Mouse (Mus musculus): ENCODE measurements around the gene Slc2a1. TPM values are rescaled to one million over a fixed set of nuclear protein-coding genes. Genes with fewer than 3 reads are reported as not detected.

Gene Slc2a1
- 54.3 TPM for polyA plus RNA-seq (2017; shearing (Covaris generic))

GRCm38 (mm10) chr4:119108495-119109408 is at the start of gene Slc2a1:
Gene Slc2a1, plus strand, starts transcription at chr4:119108711.

GRCm38 (mm10) chr4:119173851-119174453 is 65.4 kb downstream of the Slc2a1 start, which contains the start of gene Zfp691:
Gene Zfp691, minus strand, starts transcription at chr4:119174195.

Other genes with a start within 250 kb of the Slc2a1 start
- not detected for gene Olfr1331, start 244.1 kb upstream of the Slc2a1 start, polyA plus RNA-seq (2017; shearing (Covaris generic))
- gene Olfr1330, start 220.1 kb upstream of the Slc2a1 start, polyA plus RNA-seq (2017; shearing (Covaris generic)): not detected
- gene Olfr1329, start 191.2 kb upstream of the Slc2a1 start, polyA plus RNA-seq (2017; shearing (Covaris generic)): not detected
- not detected for gene Olfr1328, start 170.1 kb upstream of the Slc2a1 start, polyA plus RNA-seq (2017; shearing (Covaris generic))
- not detected for gene Lao1, start 147.1 kb upstream of the Slc2a1 start, polyA plus RNA-seq (2017; shearing (Covaris generic))
- 2.1 TPM for gene Zfp691, start 65.5 kb downstream of the Slc2a1 start, polyA plus RNA-seq (2017; shearing (Covaris generic))
- gene Ermap, start 81.3 kb downstream of the Slc2a1 start, polyA plus RNA-seq (2017; shearing (Covaris generic)): 0.53 TPM
- gene Svbp, start 86.6 kb downstream of the Slc2a1 start, polyA plus RNA-seq (2017; shearing (Covaris generic)): 67.0 TPM
- gene Tmem269, start 109.5 kb downstream of the Slc2a1 start, polyA plus RNA-seq (2017; shearing (Covaris generic)): 0.73 TPM
- 16.7 TPM for gene AU022252, start 124.0 kb downstream of the Slc2a1 start, polyA plus RNA-seq (2017; shearing (Covaris generic))
- 3.9 TPM for gene P3h1, start 124.2 kb downstream of the Slc2a1 start, polyA plus RNA-seq (2017; shearing (Covaris generic))
- gene Cldn19, start 146.7 kb downstream of the Slc2a1 start, polyA plus RNA-seq (2017; shearing (Covaris generic)): not detected
- 478 TPM for gene Ybx1, start 185.9 kb downstream of the Slc2a1 start, polyA plus RNA-seq (2017; shearing (Covaris generic))
- gene Ppih, start 211.8 kb downstream of the Slc2a1 start, polyA plus RNA-seq (2017; shearing (Covaris generic)): 47.9 TPM

All from CD4-positive, CD25-positive, alpha-beta regulatory T cell (primary cell).